Mouse (Mus musculus) macrophage (primary cell): ENCODE data around the gene Hnrnpul2. TPM values are rescaled to one million over a fixed set of nuclear protein-coding genes. Genes with fewer than 3 reads are reported as not detected.

ENCODE experiments used
- polyA plus RNA-seq: library from polyadenylated mRNA; stranded (reverse); fragments of 250-400 nt; gene quantifications from 3 replicates; pipeline ENCODE4 v1.2.4, GENCODE M21; 2018; ENCODE audit warnings: inconsistent platforms

Hnrnpul2 gene
- polyA plus RNA-seq, 1 experiment from 2014 or later = 130 TPM

Other genes starting within 250 kb of the Hnrnpul2 start
- not detected in 3 replicates for gene Slc22a8, start 228.8 kb upstream of the Hnrnpul2 start, polyA plus RNA-seq
- gene Slc22a6, start 202.0 kb upstream of the Hnrnpul2 start, polyA plus RNA-seq = not detected in 3 replicates
- gene Chrm1, start 156.2 kb upstream of the Hnrnpul2 start, polyA plus RNA-seq = not detected in 3 replicates
- gene Slc3a2, start 96.6 kb upstream of the Hnrnpul2 start, polyA plus RNA-seq = 384 to 539 TPM (median 494 TPM) in 3 replicates
- 16.3 to 42.4 TPM (median 18.1 TPM) in 3 replicates for gene Wdr74, start 84.2 kb upstream of the Hnrnpul2 start, polyA plus RNA-seq
- gene 1700092M07Rik, start 79.3 kb upstream of the Hnrnpul2 start, polyA plus RNA-seq = not detected in 3 replicates
- gene Stx5a, start 78.6 kb upstream of the Hnrnpul2 start, polyA plus RNA-seq = 32.3 to 65.9 TPM (median 61.9 TPM) in 3 replicates
- 68.7 to 115 TPM (median 96.9 TPM) in 3 replicates for gene Nxf1, start 62.9 kb upstream of the Hnrnpul2 start, polyA plus RNA-seq
- 14.9 to 33.7 TPM (median 26.6 TPM) in 3 replicates for gene Tmem223, start 49.0 kb upstream of the Hnrnpul2 start, polyA plus RNA-seq
- gene Tmem179b, start 45.5 kb upstream of the Hnrnpul2 start, polyA plus RNA-seq = 70.7 to 93.4 TPM (median 87.5 TPM) in 3 replicates
- gene Taf6l, start 33.6 kb upstream of the Hnrnpul2 start, polyA plus RNA-seq = 11.3 to 16.9 TPM (median 15.6 TPM) in 3 replicates
- gene Polr2g, start 21.4 kb upstream of the Hnrnpul2 start, polyA plus RNA-seq = 87.6 to 127 TPM (median 98.0 TPM) in 3 replicates
- gene Zbtb3, start 17.5 kb upstream of the Hnrnpul2 start, polyA plus RNA-seq = 1.5 to 2.4 TPM (median 2.0 TPM) in 3 replicates
- gene Ttc9c, start 677 bp upstream of the Hnrnpul2 start, polyA plus RNA-seq = 25.0 to 30.5 TPM (median 30.3 TPM) in 3 replicates
- gene AC129217.1, start 9.8 kb downstream of the Hnrnpul2 start, polyA plus RNA-seq = 44.3 TPM in 1 of 3 replicates, not detected in the others
- 72.1 to 121 TPM (median 102 TPM) in 3 replicates for gene Bscl2, start 17.5 kb downstream of the Hnrnpul2 start, polyA plus RNA-seq
- not detected in 3 replicates for gene Gng3, start 19.2 kb downstream of the Hnrnpul2 start, polyA plus RNA-seq
- 0.09 to 0.10 TPM in 2 of 3 replicates, not detected in the other for gene Lrrn4cl, start 30.8 kb downstream of the Hnrnpul2 start, polyA plus RNA-seq
- 160 to 383 TPM (median 167 TPM) in 3 replicates for gene Ubxn1, start 51.5 kb downstream of the Hnrnpul2 start, polyA plus RNA-seq
- gene Uqcc3, start 60.9 kb downstream of the Hnrnpul2 start, polyA plus RNA-seq = 33.7 to 44.5 TPM (median 41.3 TPM) in 3 replicates
- gene Lbhd1, start 63.7 kb downstream of the Hnrnpul2 start, polyA plus RNA-seq = 1.5 to 3.7 TPM (median 2.5 TPM) in 3 replicates
- not detected in 3 replicates for gene Gm49403, start 63.9 kb downstream of the Hnrnpul2 start, polyA plus RNA-seq
- 48.2 to 79.8 TPM (median 50.8 TPM) in 3 replicates for gene 1810009A15Rik, start 68.8 kb downstream of the Hnrnpul2 start, polyA plus RNA-seq
- gene Gm49416, start 68.9 kb downstream of the Hnrnpul2 start, polyA plus RNA-seq = not detected in 3 replicates
- gene Ints5, start 73.0 kb downstream of the Hnrnpul2 start, polyA plus RNA-seq = 4.4 to 13.0 TPM (median 11.6 TPM) in 3 replicates
- 70.1 to 93.3 TPM (median 80.1 TPM) in 3 replicates for gene Ganab, start 78.1 kb downstream of the Hnrnpul2 start, polyA plus RNA-seq
- gene B3gat3, start 100.4 kb downstream of the Hnrnpul2 start, polyA plus RNA-seq = 38.7 to 45.8 TPM (median 41.0 TPM) in 3 replicates
- 1.3 to 2.3 TPM (median 1.9 TPM) in 3 replicates for gene Rom1, start 109.3 kb downstream of the Hnrnpul2 start, polyA plus RNA-seq
- 17.0 to 32.0 TPM (median 23.3 TPM) in 3 replicates for gene Eml3, start 109.5 kb downstream of the Hnrnpul2 start, polyA plus RNA-seq
- gene Mta2, start 121.9 kb downstream of the Hnrnpul2 start, polyA plus RNA-seq = 63.1 to 68.2 TPM (median 63.7 TPM) in 3 replicates
- 11.5 to 14.4 TPM (median 13.4 TPM) in 3 replicates for gene Tut1, start 133.8 kb downstream of the Hnrnpul2 start, polyA plus RNA-seq
- gene Eef1g, start 147.0 kb downstream of the Hnrnpul2 start, polyA plus RNA-seq = 224 to 506 TPM (median 366 TPM) in 3 replicates
- gene Ahnak, start 169.3 kb downstream of the Hnrnpul2 start, polyA plus RNA-seq = 97.5 to 169 TPM (median 125 TPM) in 3 replicates